Mouse (Mus musculus) retina, embryonic 14.5 days (tissue): ENCODE data around the gene Dmrta2.

Experiments used
- DNase-seq: peaks from one replicate; pipeline ENCODE4 v3.0.0-alpha.2; 2015; ENCODE audit warnings: low spot score

Gene Dmrta2

DNA sequence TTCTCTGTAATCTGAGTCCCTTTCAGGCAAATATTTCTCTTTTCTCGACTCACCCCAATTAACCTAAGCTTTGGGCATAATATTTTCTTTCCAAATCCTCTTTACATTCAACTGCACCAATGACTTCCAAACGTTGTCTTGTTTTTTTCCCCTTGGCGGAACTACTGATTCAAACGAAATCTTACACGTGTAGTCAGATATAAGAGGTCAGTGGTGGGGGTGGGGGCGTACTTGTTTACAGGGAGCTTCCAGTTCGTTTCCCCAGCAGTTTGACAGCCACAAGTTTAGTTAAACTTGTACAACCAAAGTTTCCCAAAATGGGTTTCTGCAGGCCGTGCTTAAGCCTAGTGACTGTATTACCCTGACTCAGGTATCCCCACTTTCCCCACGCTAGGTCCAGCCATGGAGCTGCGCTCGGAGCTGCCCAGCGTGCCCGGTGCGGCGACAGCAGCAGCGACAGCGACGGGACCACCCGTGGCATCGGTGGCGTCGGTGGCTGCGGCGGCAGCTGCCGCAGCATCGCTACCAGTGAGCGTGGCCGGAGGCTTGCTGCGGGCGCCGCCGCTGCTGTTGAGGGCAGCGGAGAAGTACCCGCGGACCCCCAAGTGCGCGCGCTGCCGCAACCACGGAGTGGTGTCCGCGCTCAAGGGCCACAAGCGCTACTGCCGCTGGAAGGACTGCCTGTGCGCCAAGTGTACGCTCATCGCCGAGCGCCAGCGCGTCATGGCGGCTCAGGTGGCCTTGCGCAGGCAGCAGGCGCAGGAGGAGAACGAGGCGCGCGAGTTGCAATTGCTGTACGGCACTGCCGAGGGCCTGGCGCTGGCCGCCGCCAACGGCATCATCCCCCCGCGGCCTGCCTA is 1.8 kb downstream of the Dmrta2 start:
- peak; percentile 55 for DNase-seq

DNA sequence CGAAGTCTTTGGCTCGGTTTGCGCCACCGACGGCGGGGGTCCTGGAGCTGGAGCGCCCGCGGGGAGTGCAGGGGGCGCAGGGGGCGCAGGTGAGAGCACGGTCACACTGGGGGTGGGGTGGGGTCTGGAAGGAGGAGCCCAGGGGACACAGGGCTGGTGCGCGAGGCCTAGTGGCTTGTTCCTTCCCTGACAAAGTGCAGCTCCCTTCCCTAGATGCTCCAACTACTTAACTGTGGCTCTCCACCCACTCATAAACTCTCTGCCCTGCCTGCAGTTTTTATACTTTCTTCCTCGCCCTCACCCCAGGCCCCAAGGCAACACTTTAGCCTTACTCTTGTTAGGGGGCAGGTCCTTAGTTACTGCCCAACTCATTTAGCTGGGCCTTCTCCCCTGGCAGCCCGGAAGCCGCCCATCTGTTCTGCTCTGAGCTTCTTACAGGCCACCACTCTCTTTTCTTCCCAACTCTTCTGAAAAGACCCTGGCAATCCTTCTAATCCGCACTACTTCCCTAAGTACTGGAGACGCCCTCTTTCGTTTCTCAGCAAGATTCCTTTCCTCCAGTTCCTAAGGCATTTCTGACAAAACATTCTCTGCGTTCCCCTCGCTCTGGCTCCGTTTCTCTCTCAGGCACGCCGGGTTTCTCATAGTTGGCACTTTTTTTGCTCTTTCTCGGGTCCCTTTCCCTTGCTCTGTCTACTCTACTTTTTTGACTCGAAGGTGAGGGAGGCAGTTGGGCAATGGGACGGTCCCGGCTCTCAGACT is 2.6 kb downstream of the Dmrta2 start:
- DNase-seq: peak; percentile 42

GRCm38 (mm10) chr4:109981083-109981870 is 3.4 kb downstream of the Dmrta2 start:
- peak; percentile 8 for DNase-seq

- peak; percentile 41 for DNase-seq
Observed at GRCm38 (mm10) chr4:109981871-109982680, 4.2 kb downstream of the Dmrta2 start.

- DNase-seq: peak; percentile 34
Observed at GRCm38 (mm10) chr4:109982681-109983265, 4.9 kb downstream of the Dmrta2 start.

GRCm38 (mm10) chr4:109983281-109984001 is 5.6 kb downstream of the Dmrta2 start:
- peak; percentile 47 for DNase-seq

GRCm38 (mm10) chr4:109984011-109984411 is 6.2 kb downstream of the Dmrta2 start:
- peak; percentile 9 for DNase-seq

GRCm38 (mm10) chr4:109984496-109985423 is 6.9 kb downstream of the Dmrta2 start:
- peak; percentile 18 for DNase-seq

DNA sequence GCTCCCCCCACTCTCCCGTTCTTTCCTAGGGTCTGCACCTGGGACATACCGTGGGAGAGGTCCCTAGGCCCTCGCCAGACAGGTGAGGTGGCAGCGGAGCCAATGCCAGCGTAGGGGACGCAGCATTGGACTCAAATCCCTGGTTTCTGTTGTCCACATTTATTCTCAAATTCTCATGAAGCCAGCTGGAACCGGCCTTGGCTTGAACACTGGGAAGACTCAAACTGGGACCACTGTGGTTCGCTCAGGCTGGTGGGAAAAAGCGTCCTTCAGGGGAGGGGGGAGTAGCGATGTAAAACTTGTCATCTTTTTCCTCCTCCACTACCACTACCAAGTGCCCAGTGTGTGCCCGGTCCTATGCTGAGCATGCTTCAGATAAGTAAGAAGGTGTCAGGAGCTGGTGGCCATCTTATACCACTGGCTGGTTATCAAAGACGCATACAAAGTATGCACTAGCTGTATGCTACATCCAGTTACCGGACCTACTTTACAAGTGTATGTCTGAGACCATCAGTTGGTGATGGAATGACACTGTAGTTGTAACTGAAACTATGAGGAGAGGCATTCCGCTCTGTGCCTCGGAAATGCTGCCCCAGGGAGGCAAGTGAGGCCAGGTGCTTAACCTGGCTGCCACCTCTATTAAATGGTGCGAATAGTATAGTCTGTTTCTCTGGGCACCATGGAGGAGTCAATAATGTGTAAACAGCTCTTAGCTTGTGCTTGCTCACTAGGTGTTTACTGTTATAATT is 7.7 kb downstream of the Dmrta2 start:
- peak; percentile 9 for DNase-seq

DNA sequence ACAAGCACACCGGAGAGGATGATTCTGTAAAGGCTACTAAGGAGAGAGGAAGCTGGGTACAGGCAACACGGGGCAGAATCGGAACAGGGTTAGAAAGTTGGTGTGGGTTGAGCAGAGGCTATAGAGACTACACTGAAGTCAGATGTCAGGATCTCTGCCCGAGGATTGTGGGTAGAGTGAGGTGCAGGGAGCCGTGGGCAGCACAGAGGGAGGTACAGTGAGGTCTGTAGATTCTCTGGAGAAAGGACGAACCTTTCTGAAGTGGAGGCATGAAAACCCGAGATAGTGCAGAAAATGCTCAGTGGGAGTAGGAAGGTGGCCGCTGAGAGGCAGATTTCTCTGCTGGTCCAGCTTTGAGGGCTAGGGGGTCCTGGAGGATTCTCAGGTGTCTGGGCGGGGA is 8.4 kb downstream of the Dmrta2 start:
- peak; percentile 10 for DNase-seq

GRCm38 (mm10) chr4:109986748-109987355 is 9.0 kb downstream of the Dmrta2 start:
- DNase-seq: peak; percentile 20

DNA sequence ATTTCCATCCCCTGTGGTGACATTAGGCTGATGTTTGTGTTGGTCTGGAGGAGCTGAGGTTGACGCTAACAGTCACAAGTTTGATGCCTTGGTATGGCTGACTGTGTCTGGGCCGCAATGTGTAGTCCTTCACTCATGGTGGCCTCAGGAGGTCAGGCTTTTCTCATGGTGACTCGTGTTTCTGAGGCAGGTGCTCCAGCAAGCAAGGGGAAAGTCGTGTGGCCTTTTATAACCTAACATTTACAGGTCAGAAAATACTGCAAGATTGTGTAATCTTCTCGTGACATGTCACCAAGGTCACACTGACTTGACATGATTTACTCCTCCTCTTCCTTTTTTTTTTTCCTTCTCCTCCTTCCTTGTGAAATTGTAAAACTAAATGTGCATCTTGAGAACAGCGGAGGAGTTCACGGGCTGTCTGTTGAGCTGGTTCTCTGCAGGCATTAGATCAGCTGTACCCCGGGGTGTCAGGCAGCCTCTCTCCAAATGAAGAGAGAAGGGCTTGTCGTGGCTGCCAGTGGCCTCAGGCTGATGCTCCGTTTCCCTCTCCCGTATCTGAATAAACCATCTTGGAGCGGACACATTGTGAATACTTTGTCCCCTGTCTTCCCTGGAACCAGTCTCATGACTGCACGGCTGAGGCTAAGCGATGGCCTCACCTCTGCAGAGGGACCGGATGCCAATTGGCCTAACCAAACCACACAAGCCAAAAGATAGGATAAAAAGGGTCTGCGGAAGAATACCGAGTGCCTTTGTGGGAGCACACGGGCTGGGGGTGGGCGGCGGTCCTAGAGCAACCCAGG is 9.9 kb downstream of the Dmrta2 start:
- DNase-seq: peak; percentile 20

DNA sequence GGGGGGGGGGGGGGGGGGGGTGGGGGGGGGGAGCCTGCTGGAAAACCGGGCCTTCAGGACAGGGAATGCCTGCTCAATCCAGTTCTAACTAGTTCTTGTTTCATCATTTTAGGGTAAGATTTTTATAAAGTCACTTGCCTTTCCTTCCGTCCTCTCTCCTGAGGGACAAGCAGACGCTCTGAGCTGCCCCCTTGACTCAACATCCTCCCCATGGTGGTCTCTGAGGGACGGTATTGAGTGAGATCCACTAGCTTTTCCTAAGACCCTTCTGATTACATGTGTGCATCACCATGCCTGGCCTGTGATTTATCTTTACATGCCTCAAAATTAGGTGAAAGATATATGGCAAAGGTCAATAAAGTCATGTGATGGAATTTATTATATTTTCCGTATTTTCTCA is 10.6 kb downstream of the Dmrta2 start:
- DNase-seq: no peak

- DNase-seq: no peak
Observed at GRCm38 (mm10) chr4:109989213-109989612, 11.4 kb downstream of the Dmrta2 start.

DNA sequence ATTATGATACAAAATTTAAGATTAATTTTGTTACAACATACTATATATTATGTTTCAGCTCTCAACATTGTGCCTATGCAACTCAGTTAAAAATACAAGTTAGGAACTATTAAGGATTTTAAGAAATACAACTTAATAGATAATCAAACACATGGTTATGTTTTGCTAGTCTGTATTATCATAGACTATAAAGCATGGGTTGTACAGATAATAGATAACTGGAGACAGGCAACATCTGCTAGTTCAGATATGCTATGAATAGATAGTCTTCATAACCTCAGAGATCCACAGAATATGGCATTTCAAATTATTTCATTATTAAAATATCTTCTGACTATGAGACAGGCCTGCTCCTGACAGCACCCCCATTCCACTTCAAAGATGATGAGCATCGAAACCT is 28.2 kb downstream of the Dmrta2 start:
- no peak for DNase-seq

GRCm38 (mm10) chr4:110019145-110019544 is 41.3 kb downstream of the Dmrta2 start:
- DNase-seq: peak; percentile 57

DNA sequence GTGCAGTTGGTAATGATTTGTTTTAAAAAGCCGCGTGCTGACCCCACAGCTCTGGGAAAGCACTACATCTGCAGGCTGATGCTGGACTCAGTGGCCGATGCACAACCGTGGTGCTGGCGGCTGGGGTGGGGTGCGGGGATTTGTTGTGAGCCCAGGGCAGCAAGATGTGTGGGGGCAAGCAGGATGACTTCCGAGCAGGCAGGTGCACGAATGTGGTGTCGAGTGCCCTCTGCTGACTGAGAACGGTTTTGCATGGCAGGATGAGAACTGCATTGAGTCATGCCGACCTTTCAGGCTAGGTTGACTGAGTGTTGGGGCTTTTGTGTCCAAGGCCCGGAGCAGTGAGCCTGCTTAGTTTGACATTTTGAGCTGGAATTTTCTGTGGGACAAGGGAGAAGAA is 42.4 kb downstream of the Dmrta2 start:
- DNase-seq: peak; percentile 90
